Mouse (Mus musculus) spleen, postnatal 14 days (tissue): ENCODE data around the gene Cldn18.

Experiments used
- DNase-seq, 2 experiments: peaks; one replicate each; pipeline ENCODE4 v3.0.0; 2021 to 2022; ENCODE audit warnings: low spot score in 2 of 2

The Cldn18 gene

DNA sequence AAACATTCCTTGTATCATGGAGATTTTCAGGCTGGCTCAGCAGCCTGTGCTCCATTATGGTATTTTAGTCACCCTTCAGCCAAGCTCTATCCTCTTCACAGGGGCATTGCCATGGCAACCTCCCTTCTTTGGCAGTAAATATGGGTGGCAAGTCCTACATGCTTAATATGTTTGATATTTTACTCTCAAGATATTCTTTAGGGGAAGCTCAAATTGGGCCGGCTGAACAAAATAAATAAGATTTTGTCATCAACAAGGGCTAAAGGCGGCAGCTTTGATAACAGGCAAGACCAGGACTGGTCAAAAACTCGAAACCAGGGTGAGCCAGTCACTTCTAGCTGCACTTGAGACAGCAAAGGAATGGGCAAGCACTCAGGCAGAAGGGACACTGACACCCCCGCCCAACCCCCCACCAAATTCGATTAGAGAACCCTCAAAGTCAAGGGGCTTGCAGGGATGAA lies 32.0 kb downstream of the Cldn18 start:
- DNase-seq: no peak

GRCm38 (mm10) chr9:99681980-99682570 lies 35.0 kb downstream of the Cldn18 start:
- no peak for DNase-seq

GRCm38 (mm10) chr9:99675714-99676113 lies 41.4 kb downstream of the Cldn18 start:
- no peak for DNase-seq

DNA sequence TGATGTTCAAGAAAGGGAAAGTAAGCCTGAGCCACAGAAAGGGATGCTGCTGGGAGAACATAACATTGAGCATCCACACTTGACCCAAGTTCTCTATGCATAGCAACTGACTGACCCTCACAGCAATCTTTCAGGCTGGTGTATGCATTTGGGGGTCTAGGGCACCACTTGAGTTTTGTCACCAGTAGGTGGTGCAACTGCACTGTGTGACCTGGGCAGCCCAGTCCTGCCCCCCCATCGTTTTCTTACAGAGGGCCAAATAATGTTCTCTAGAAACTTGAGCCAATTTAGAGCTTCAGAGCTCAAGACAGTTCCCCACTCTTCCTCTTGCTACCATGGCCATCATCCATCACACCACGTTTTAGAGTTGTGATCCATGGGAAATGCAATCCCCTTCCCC lies 45.5 kb downstream of the Cldn18 start:
- DNase-seq: no peak

DNA sequence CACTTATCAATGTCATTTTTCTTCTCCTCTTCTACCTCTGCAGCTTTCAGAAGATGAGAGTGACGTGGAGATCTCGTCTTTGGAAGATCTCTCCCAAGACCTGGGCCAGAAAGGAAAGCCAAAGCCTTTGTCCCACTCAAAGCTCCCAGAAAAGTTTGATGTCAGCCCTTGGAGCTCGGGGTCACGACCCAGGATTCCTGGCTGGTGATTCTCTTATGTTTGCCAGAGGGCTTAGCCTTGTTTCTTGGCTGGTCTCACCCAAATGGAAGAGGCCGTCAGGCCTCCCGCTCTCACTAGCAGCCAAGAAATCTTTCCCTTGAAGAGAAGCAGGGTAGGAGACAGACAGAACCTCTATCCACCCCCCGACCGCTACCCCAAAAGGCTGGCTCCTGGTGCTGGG lies 49.5 kb downstream of the Cldn18 start:
- no peak for DNase-seq

DNA sequence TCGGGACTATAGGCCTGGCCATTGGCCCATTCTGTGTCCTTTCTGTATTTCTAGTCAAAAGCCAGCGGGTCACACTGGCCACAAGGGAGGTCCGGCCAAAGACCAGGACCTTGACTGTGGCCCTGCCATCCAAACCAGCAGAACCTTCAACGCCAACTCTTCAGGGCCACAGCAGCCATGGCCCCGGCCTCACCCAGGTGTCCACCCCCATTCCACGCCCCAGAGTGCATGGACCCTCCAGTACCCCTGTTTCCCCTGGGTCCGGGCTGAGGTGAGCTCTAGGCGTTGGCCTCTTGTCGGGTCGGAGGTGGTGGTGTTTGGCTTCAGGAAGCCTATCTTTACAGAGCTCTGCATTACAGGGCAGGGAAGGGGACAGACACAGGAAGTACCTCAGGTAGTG lies 54.2 kb downstream of the Cldn18 start:
- DNase-seq: no peak

- DNase-seq: peak in 1 of 2 experiments; percentile 17
These were observed 54.7 kb downstream of the Cldn18 start for GRCm38 (mm10) chr9:99662406-99662805.

- no peak for DNase-seq
These were observed 55.4 kb downstream of the Cldn18 start for GRCm38 (mm10) chr9:99661606-99662166.

DNA sequence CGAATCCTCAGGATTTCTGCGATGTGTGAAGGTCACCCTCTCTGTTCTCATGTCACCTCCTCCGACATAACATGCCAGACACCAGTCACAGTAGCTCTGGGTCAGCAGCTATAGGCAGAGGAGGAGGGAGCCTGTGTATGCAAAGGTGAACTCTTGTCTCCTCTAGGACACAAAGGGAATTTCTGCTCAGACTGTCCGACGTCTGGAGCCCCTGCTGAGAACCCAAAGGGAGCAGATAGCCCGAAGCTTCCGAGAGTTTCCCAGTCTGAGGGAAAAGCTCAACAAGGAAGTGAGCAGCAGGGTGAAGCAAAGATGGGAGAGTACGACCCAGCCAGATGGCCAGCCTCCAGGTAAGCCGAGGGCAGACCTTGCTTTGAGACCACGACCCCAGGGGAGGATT lies 56.3 kb downstream of the Cldn18 start:
- no peak for DNase-seq

DNA sequence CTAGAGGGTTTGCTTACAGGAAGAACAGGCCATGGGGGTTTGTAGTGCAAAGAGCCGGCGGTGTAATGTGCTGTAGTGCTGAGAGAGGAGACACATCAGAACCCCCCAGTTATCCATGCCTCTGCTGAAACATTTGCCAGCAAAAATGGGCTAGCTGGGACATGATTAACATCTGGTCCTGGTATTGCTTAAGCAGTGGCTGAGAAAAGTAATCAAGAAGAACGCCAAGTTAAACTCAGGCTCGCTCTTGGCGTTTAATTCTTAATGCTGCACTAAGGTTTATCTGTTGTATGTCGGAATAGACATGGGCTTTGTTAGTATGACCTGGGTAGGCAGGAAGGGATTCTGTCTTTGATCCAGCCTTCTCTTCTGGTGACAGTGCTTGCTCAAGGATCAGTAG lies 71.0 kb downstream of the Cldn18 start:
- DNase-seq: no peak

GRCm38 (mm10) chr9:99645416-99645815 lies 71.7 kb downstream of the Cldn18 start:
- no peak for DNase-seq

- no peak for DNase-seq
These were observed 77.1 kb downstream of the Cldn18 start for GRCm38 (mm10) chr9:99639957-99640356.
